Mouse (Mus musculus): Measurements from ENCODE around the gene Hmgcl.
A peak's percentile ranks its signal among the peaks of the same experiment; 100 is the strongest.

Gene Hmgcl

GRCm38 (mm10) chr4:135946278-135946658 lies at the start of gene Hmgcl:
Hmgcl (plus strand) TSS chr4:135946448.
- peak; percentile 93 to 97 for DNase-seq

DNA sequence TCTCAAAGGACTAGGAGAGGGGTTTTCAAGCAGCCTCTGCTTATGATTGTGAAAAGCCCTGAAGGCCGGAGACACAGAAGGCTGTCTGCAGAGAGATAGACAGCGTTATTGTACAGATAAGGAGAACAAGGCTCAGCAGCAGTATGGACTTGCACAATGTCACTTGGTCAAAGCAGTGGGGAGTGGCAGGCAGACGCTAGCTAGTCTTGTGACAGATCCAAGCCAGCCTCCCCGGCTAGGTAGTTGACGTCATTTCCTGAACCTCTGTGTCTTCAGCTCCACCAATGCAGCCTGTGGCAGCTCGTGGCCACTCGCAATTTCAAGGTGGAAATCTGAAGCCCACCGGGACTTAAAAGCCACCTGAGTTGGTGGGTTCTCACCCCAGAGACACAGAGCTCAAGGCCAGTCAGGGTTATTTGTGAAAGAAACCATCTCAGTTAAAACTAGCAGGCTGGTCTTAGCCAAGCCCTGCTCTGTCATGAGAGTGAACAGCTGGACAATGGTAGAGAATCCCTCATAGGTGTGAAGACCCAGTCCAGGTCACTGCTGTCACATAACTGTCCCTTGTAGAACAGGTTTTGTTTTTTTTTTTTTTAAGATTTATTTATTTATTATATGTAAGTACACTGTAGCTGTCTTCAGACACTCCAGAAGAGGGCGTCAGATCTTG lies 47.7 kb upstream of the Hmgcl start:
- no peak for DNase-seq

GRCm38 (mm10) chr4:135899050-135899448 lies 47.2 kb upstream of the Hmgcl start:
- no peak for DNase-seq

DNA sequence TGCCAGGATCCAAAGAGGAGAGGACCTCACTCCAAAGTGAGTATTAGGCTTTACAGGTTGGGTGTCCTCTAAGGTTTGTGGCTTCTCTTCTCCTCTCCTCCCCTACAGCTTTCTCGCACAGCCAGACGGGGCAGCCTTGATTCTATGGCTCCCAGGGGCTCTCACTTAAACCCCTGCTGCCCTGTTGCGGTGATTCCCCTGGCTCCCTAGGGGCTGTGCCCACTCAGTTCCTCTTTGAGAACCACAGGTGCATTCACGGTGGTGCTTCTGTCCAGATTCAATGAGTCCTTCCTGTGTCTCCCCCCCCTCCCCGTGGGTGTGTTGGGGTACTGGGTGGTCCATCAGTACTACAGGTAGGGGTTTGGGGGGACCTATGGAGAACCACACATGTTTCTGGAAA lies 46.2 kb upstream of the Hmgcl start:
- DNase-seq = no peak

- no peak for DNase-seq
Observed at GRCm38 (mm10) chr4:135902606-135903242, 43.5 kb upstream of the Hmgcl start.

DNA sequence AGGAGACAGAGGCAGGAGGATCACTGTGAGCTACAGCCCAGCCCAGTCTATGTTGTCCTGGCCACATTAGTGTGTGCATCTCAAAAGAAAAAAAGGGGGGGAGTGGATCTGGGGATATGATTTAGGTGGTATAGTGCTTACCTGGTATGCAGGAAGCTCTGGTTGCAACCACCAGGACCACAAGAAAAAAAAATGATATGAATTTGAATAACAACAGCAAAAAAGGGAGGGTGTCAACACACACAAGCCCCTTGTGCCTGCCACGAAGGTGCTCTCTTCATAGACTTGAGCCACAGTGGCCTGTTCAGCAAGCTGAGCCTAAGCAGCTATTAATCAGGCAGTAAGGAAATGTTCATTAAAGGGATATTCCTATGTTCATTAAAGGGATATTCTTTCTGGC lies 41.4 kb upstream of the Hmgcl start:
- no peak for DNase-seq

DNA sequence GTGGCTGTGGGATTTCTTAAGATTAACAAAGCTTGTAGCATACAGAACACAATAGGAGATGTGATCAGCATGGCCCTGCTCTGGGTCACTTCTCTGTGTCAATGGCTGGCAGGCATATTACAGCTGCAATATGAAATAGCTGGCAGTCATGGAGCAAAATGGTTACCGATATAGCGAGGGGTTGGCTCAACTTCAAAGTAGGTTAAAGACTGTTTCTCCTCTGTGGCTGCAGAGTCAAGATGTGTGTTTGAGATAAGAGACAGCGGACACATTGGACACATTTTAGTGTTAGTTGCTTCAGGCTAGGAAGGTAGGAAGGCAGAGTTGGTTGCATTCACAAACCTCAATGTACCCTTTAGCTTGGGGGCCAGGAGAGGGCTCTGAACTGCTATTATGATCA lies 39.6 kb upstream of the Hmgcl start:
- DNase-seq = no peak

- no peak for DNase-seq
Observed at GRCm38 (mm10) chr4:135909326-135910066, 36.8 kb upstream of the Hmgcl start.

- DNase-seq = no peak
Observed at GRCm38 (mm10) chr4:135911531-135911930, 34.7 kb upstream of the Hmgcl start.

GRCm38 (mm10) chr4:135912164-135912563 lies 34.1 kb upstream of the Hmgcl start:
- no peak for DNase-seq

GRCm38 (mm10) chr4:135912835-135913234 lies 33.4 kb upstream of the Hmgcl start:
- DNase-seq = peak; percentile 19 to 39

- DNase-seq = no peak
Observed at GRCm38 (mm10) chr4:135913433-135913832, 32.8 kb upstream of the Hmgcl start.

DNA sequence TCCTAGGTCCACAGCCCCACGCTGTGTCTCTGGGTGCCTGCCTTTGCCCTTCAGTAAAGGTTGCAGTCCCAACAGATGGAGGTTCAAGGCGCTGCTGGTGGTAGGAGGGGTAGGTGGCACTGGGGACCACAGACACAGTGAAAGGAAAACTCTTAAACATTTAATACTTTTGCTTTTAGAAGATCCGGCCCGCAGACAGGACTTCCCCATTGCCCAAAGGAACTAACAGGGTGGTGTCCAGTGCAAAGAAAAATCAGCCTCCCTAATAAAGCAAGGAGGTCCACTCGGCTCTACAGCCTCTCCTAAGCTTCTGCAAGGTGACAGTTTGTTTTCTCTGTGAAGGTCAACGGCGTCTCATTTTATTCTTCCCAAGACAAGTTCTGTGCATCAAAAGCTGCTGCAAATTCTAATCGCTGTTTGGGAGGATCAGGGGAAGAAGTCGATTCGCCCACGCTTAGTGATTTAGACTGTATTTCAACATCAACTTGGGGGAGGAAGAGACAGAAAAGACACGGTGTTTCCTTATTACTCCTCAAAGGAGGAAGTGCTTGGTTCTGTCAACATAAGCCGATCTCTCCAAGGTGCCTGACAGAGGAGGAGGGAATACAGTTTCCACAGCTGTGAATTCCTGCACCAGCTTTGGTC lies 27.5 kb upstream of the Hmgcl start:
- no peak for DNase-seq

DNA sequence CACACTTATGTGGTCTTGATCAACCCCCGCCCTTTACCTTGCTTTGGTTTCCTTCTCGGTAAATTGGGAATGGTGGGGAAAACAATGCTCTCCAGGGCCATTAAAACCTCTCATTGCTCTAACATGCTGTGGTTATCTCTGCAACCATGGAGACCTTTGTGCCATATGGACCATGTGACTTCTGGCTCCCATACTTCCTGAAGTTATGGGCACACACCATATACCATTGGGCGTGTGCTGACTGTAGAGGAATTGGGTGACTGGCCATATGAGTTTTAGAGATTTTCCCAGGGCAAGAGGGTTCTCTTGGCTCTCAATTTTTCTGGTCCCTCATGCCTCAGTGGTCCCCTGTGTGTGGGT lies 27.0 kb upstream of the Hmgcl start:
- no peak for DNase-seq

GRCm38 (mm10) chr4:135920304-135921241 lies 25.7 kb upstream of the Hmgcl start, which contains the start of gene Fuca1:
Fuca1 (plus strand) TSS chr4:135920735.
- peak; percentile 96 to 97 for DNase-seq

GRCm38 (mm10) chr4:135921257-135922120 lies 24.8 kb upstream of the Hmgcl start:
- peak; percentile 23 to 26 for DNase-seq

DNA sequence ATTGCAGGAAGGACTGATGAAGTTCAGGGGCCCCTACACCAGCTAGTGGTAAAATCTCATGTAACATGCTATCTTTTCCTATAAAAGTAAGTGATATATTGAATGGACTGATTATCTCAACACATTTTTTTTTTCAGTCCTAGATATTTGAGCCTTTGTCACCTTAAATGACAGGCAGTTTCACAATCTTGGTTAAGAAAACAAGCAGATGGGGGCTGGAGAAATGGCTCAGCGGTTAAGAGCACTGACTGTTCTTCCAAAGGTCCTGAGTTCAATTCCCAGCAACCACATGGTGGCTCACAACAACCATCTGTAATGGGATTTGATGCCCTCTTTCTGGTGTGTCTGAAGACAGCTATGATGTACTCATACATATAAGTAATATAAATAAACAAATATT lies 24.1 kb upstream of the Hmgcl start:
- no peak for DNase-seq

DNA sequence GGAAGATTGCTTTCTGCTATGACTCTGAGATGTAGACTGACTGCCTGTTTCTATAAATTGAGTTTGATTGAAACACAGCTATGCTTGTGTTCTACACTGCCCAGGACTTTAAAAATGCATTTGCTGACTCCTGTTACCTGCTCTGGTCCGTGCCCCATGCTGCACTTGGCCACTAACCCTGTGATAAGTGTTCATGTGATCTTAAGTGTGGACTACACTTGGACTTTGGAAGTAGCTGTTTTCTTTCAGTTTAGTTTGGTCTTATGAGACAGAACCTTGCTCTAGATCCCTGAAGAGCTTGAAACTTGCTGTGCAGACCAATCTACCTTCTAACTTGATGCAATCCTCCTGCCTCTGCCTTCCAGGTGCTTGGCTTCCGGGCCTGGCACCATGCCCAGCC lies 21.8 kb upstream of the Hmgcl start:
- no peak for DNase-seq

DNA sequence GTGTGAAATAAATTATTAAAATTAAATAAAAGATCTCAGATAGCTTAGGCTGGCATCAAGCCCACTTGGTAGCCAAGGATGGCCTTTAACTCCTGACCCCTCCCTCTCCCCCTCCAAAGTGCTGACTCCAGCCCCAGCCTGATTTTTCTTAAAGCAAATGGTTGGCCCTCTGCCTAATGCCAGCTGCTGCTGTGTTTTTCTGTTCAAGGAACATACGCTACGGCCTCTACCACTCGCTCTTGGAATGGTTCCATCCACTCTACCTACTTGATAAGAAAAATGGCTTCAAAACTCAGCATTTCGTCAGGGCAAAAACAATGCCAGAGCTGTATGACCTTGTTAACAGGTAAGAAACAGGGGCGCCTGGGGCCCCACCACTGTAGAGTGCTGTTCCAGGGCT lies 20.9 kb upstream of the Hmgcl start:
- DNase-seq = no peak

- no peak for DNase-seq
Observed at GRCm38 (mm10) chr4:135926195-135926808, 19.9 kb upstream of the Hmgcl start.

DNA sequence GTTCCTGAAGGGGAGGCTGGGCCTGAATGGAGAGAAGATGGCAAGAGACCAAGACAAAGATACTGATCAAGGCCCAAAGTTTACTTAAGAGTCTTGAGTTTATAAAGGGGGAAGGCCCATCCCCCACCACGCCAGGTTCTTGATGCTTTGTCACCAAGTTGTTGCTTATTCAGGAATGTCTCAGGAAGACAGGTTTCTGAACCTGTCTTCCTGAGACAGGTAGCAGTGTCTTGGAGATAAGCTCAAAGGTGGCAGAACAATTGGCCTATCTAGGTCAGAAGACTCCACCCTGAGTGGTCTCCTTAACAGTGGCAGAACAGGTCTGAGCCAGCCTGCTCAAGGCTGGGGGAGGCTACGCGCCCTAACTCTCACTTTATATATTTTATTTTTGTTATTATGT lies 19.4 kb upstream of the Hmgcl start:
- DNase-seq = no peak
